Mouse (Mus musculus) liver, embryonic 14.5 days (tissue): ENCODE data around the gene Aifm2.

ENCODE experiments used
- CTCF ChIP-seq: IDR thresholded peaks from 2 replicates; pipeline ENCODE4 v1.5.1; 2016; ENCODE audit warnings: antibody characterized with exemption, low read depth, control low read depth
- EP300 ChIP-seq: IDR thresholded peaks from 2 replicates; pipeline ENCODE4 v1.6.1; 2016; ENCODE audit warnings: antibody characterized with exemption, low read depth

- TF ChIP-seq CTCF (no peak), EP300 (no peak)
These were observed 917 bp upstream of the Aifm2 start for GRCm38 (mm10) chr10:61714146-61714545.
